Mouse (Mus musculus) kidney, adult 2 months (tissue): ENCODE data around the gene Fcna.

Experiments
- CTCF ChIP-seq: fragments of 200-500 bp; conservative IDR thresholded peaks from 2 replicates; pipeline ENCODE4 v1.5.1; 2011; ENCODE audit warnings: low read depth, mild to moderate bottlenecking, control low read depth, low read length, moderate library complexity, mixed read lengths; ENCODE audit not compliant: insufficient read depth, insufficient read length
- POLR2A ChIP-seq: fragments of 200-500 bp; IDR thresholded peaks from one replicate; pipeline ENCODE4 v1.6.1; 2011; ENCODE audit warnings: low read depth, low read length, control low read depth

GRCm38 (mm10) chr2:25676486-25676885 lies 48.7 kb upstream of the Fcna start, which contains the start of gene Lcn6:
- TF ChIP-seq POLR2A (no peak), CTCF (no peak)
